Mouse (Mus musculus) lung, embryonic 15.5 days (tissue): Measurements from ENCODE around the gene Cinp. TPM values are rescaled to one million over a fixed set of nuclear protein-coding genes. Genes with fewer than 3 reads are reported as not detected.

ENCODE experiments used
- polyA plus RNA-seq: library from polyadenylated mRNA; unstranded; fragments of >200 nt; fragmentation: Nextera tagmentation; extraction: Ambion mirVana; gene quantifications from 2 replicates; pipeline ENCODE4 v1.2.1, GENCODE M21; 2015

Cinp gene
- polyA plus RNA-seq, 1 experiment from 2014 or later, result 79.1 TPM

Other genes starting within 250 kb of the Cinp start
- not detected in 2 replicates for gene 1700001K19Rik, start 206.5 kb downstream of the Cinp start, polyA plus RNA-seq
- 825 and 899 TPM in 2 replicates for gene Hsp90aa1, start 186.4 kb downstream of the Cinp start, polyA plus RNA-seq
- gene Wdr20, start 151.2 kb downstream of the Cinp start, polyA plus RNA-seq, result 21.3 and 23.5 TPM in 2 replicates
- 7.1 and 7.4 TPM in 2 replicates for gene Mok, start 48.2 kb downstream of the Cinp start, polyA plus RNA-seq
- gene Zfp839, start 38.9 kb downstream of the Cinp start, polyA plus RNA-seq, result 4.7 and 6.2 TPM in 2 replicates
- 3.1 and 3.3 TPM in 2 replicates for gene Tecpr2, start 119 bp upstream of the Cinp start, polyA plus RNA-seq
- 13.3 and 13.6 TPM in 2 replicates for gene Ankrd9, start 89.9 kb upstream of the Cinp start, polyA plus RNA-seq
- gene Rcor1, start 150.2 kb upstream of the Cinp start, polyA plus RNA-seq, result 10.9 and 11.4 TPM in 2 replicates